Mouse (Mus musculus): ENCODE data around the gene H2al1i.
"Not testable (repeated sequence)": the region's sequence is repeated elsewhere in the genome, so short reads cannot be mapped to it uniquely, and the experiment has no call there.

H2al1i gene

DNA sequence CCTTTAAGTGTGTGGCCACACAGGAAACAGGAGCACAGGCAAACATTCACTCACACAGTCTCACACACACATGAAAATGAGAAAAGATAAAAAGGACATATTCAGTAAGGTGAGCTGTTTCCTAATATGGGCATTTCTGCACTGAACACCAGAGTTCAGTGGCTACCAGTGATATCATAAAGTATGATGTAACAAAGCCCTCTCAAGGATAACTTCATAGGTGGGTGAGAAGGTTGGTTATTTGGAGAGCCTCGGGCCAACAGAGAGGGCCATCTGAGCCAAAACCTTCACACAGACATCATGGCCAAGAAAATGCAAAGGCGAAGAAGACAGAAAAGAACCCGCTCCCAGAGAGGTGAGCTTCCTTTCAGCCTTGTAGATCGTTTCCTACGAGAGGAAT is at the start of gene H2al1i:
Gene H2al1i, plus strand, starts transcription at position 301 of the 400 bp plus-strand sequence.
- DNase-seq (ENCODE audit: low spot score in 2 of 2), result not testable (repeated sequence)

DNA sequence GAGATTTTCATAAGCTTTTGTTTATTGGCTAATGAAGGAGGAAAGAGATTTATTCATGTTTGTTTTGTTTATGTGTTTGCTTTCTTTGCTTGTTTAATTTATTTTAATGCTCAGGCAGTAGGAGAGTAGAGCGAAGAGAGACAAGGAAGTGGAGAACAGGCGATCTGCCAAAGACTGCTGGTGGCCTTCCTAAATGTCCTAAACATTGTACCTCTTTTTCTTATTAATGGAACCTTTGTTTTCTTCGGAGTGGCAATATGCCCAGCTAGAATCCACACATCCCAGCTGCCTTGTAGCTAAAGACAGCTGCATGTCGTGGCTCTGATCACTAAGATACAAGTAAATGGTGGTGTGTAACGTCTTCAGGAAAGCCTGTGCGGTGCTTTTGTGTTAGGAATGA is 47.4 kb upstream of the H2al1i start:
- DNase-seq (ENCODE audit: low spot score in 2 of 2), result no peak

DNA sequence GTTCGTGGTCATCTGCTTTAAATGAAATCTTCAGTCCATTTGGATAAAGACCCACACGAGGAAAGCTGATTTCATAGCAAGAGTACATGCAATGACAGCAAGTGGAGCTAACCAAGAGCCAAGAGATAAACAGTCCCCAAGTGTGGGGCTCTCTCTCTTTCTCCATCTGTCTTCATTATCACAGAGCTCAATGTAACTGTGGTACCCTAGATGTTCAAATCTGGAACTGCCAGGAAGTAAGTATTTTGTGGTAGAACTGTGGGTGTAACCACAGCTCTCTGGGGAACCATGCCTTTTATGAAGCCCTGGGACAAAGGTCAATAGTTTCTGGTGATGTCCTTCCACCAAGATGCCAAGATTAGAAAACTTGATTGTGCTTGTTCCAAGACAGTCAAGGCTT is 43.7 kb upstream of the H2al1i start:
- no peak for DNase-seq (ENCODE audit: low spot score in 2 of 2)

DNA sequence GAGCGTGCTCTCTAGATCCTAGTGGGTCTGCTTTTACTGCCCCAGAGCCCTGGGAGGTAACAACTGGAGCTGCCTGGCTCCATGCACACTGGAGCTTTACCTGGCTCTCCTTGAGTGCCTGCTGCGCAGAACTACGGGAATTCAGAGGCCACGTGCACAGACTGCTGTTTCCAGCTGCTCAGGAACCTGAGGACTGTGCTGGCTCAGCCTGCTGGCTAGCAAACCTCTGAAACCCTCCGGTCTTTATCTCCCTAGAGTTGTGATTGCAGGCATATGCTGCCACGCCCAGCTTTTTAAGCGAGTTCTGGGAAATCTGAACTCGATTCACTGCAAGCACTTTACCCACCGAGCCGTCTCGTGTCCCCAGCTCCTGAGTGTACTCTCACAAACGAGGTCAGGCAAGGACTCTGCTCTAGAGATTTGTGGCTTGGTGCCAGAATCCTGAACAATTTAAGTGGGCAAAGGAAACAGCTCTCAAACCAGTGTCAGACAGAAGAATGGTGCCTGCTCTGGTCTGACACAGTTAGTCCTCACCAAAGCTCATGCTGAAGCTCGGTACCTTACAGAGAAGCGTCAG is 36.1 kb upstream of the H2al1i start:
- DNase-seq (ENCODE audit: low spot score in 2 of 2), result no peak

DNA sequence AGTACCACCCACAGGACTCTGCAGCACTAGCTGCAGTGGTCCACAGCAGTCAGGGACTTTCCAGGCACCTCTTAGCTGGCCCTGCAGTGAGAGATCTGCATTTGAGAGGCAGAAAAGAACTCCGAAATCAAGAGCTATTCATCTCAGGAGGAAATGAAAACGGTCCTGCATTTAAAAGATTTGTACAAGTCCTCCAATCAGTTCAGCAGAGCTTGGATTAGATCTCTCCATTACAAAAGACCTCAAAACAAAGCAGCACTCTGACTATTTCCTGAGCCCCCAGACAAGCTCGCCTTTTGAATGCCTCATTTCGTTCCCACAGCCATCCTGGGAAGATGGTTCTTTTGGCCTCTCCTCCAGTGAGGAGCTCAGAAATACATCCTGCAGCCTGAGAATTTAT is 35.2 kb upstream of the H2al1i start:
- no peak for DNase-seq (ENCODE audit: low spot score in 2 of 2)

DNA sequence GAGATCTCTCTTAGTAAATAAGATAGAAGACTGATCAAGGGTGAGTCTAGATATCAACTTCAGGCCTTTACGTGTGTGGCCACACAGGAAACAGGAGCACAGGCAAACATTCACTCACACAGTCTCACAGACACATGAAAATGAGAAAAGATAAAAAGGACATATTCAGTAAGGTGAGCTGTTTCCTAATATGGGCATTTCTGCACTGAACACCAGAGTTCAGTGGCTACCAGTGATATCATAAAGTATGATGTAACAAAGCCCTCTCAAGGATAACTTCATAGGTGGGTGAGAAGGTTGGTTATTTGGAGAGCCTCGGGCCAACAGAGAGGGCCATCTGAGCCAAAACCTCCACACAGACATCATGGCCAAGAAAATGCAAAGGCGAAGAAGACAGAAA is 25.5 kb upstream of the H2al1i start, which contains the start of gene H2al1a:
Gene H2al1a, plus strand, starts transcription at position 301 of the 400 bp plus-strand sequence.
- DNase-seq (ENCODE audit: low spot score in 2 of 2), result not testable (repeated sequence)

DNA sequence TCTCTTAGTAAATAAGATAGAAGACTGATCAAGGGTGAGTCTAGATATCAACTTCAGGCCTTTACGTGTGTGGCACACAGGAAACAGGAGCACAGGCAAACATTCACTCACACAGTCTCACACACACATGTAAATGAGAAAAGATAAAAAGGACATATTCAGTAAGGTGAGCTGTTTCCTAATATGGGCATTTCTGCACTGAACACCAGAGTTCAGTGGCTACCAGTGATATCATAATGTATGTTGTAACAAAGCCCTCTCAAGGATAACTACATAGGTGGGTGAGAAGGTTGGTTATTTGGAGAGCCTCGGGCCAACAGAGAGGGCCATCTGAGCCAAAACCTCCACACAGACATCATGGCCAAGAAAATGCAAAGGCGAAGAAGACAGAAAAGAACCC is 22.3 kb upstream of the H2al1i start, which contains the start of gene H2al1b:
Gene H2al1b, plus strand, starts transcription at position 301 of the 400 bp plus-strand sequence.
- not testable (repeated sequence) for DNase-seq (ENCODE audit: low spot score in 2 of 2)

DNA sequence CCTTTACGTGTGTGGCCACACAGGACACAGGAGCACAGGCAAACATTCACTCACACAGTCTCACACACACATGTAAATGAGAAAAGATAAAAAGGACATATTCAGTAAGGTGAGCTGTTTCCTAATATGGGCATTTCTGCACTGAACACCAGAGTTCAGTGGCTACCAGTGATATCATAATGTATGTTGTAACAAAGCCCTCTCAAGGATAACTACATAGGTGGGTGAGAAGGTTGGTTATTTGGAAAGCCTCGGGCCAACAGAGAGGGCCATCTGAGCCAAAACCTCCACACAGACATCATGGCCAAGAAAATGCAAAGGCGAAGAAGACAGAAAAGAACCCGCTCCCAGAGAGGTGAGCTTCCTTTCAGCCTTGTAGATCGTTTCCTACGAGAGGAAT is 19.1 kb upstream of the H2al1i start, which contains the start of gene H2al1c:
Gene H2al1c, plus strand, starts transcription at position 301 of the 400 bp plus-strand sequence.
- not testable (repeated sequence) for DNase-seq (ENCODE audit: low spot score in 2 of 2)

DNA sequence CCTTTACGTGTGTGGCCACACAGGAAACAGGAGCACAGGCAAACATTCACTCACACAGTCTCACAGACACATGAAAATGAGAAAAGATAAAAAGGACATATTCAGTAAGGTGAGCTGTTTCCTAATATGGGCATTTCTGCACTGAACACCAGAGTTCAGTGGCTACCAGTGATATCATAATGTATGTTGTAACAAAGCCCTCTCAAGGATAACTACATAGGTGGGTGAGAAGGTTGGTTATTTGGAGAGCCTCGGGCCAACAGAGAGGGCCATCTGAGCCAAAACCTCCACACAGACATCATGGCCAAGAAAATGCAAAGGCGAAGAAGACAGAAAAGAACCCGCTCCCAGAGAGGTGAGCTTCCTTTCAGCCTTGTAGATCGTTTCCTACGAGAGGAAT is 15.9 kb upstream of the H2al1i start, which contains the start of gene H2al1d:
Gene H2al1d, plus strand, starts transcription at position 301 of the 400 bp plus-strand sequence.
- not testable (repeated sequence) for DNase-seq (ENCODE audit: low spot score in 2 of 2)

DNA sequence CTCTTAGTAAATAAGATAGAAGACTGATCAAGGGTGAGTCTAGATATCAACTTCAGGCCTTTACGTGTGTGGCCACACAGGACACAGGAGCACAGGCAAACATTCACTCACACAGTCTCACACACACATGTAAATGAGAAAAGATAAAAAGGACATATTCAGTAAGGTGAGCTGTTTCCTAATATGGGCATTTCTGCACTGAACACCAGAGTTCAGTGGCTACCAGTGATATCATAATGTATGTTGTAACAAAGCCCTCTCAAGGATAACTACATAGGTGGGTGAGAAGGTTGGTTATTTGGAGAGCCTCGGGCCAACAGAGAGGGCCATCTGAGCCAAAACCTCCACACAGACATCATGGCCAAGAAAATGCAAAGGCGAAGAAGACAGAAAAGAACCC is 12.8 kb upstream of the H2al1i start, which contains the start of gene H2al1e:
Gene H2al1e, plus strand, starts transcription at position 301 of the 400 bp plus-strand sequence.
- DNase-seq (ENCODE audit: low spot score in 2 of 2), result not testable (repeated sequence)

DNA sequence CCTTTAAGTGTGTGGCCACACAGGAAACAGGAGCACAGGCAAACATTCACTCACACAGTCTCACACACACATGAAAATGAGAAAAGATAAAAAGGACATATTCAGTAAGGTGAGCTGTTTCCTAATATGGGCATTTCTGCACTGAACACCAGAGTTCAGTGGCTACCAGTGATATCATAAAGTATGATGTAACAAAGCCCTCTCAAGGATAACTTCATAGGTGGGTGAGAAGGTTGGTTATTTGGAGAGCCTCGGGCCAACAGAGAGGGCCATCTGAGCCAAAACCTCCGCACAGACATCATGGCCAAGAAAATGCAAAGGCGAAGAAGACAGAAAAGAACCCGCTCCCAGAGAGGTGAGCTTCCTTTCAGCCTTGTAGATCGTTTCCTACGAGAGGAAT is 9.6 kb upstream of the H2al1i start, which contains the start of gene H2al1f:
Gene H2al1f, plus strand, starts transcription at position 301 of the 400 bp plus-strand sequence.
- DNase-seq (ENCODE audit: low spot score in 2 of 2), result not testable (repeated sequence)

DNA sequence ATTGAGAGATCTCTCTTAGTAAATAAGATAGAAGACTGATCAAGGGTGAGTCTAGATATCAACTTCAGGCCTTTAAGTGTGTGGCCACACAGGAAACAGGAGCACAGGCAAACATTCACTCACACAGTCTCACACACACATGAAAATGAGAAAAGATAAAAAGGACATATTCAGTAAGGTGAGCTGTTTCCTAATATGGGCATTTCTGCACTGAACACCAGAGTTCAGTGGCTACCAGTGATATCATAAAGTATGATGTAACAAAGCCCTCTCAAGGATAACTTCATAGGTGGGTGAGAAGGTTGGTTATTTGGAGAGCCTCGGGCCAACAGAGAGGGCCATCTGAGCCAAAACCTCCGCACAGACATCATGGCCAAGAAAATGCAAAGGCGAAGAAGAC is 6.5 kb upstream of the H2al1i start, which contains the start of gene H2al1g:
Gene H2al1g, plus strand, starts transcription at position 301 of the 400 bp plus-strand sequence.
- DNase-seq (ENCODE audit: low spot score in 2 of 2), result not testable (repeated sequence)

DNA sequence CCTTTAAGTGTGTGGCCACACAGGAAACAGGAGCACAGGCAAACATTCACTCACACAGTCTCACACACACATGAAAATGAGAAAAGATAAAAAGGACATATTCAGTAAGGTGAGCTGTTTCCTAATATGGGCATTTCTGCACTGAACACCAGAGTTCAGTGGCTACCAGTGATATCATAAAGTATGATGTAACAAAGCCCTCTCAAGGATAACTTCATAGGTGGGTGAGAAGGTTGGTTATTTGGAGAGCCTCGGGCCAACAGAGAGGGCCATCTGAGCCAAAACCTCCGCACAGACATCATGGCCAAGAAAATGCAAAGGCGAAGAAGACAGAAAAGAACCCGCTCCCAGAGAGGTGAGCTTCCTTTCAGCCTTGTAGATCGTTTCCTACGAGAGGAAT is 3.3 kb upstream of the H2al1i start, which contains the start of gene H2al1h:
Gene H2al1h, plus strand, starts transcription at position 301 of the 400 bp plus-strand sequence.
- not testable (repeated sequence) for DNase-seq (ENCODE audit: low spot score in 2 of 2)

DNA sequence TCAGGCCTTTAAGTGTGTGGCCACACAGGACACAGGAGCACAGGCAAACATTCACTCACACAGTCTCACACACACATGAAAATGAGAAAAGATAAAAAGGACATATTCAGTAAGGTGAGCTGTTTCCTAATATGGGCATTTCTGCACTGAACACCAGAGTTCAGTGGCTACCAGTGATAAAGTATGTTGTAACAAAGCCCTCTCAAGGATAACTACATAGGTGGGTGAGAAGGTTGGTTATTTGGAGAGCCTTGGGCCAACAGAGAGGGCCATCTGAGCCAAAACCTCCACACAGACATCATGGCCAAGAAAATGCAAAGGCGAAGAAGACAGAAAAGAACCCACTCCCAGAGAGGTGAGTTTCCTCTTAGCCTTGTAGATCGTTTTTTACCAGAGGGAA is 3.1 kb downstream of the H2al1i start, which contains the start of gene H2al1j:
Gene H2al1j, plus strand, starts transcription at position 301 of the 400 bp plus-strand sequence.
- not testable (repeated sequence) for DNase-seq (ENCODE audit: low spot score in 2 of 2)

DNA sequence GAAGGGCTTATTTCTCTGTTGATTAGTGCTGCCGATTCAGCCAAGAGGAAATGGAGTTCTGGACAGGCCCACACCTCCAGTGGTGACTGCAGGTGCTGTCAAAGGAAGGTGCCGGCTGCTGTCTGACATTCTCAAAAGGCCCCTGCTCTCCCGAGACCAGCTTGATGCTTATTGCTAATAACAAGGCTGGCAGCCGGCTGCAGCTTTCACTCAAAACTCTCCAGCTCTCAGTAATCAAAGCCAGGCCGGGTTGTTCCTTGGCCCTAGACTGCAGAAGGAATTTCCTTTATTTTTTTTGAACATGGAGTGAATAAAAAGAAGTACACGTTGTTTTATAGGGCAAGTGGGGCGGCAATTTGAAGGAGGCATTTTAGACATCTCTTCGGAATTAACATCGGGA is 21.3 kb downstream of the H2al1i start:
- no peak for DNase-seq (ENCODE audit: low spot score in 2 of 2)

DNA sequence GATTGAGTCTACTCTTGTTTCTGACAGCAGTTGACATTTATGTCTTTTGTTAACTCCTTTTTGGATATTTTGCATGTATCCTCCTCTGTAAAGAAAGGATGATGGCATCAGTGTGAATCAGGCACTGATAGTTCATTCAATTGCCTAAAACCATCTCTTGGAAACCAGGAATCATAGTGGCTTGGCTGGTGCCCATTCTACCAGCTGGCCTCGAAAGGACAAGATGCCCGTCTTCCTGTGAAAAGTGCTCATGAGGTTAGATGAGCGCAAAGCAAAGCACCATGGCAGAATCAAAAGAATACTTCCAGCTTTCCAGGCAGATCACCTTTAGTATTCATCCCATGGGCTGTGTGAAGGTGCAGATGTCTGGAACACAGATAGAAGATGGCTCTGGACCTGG is 22.3 kb downstream of the H2al1i start:
- DNase-seq (ENCODE audit: low spot score in 2 of 2), result no peak

DNA sequence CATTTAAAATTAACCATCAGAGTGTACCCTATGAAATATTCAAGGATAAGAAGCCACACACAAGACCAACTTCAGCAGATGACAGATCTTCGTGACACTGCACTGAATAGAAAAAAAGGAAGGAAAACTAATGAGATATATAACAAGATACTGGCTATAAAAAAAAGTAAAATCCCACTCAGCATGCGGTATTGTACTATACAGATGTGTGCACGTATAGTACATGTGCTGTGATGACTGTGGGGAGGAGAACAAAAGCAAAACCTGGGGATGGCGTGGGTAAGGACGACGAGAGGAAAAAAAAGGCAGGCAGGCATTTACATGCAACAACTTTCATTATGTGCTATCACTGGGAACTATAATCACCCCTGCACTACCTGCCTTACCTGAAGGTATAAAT is 36.4 kb downstream of the H2al1i start:
- DNase-seq (ENCODE audit: low spot score in 2 of 2), result no peak

DNA sequence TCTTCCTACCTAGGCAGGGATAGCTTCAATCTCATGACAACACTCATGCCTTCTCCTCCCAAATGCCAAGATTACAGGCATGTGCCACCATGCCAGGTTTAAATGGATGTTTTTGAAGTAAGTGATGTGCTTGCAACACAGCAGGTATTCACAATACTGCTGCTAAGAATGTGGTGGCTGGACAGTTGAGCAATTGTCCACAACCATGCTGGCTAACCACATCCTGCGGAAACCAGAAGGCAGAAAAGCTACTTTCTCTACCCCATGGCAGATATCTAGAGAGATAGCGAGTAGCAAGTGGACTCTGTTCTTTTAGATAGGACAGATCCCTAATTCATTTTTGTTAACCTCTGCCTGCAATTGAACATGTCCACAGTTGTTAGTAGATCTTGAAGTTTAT is 36.8 kb downstream of the H2al1i start:
- DNase-seq (ENCODE audit: low spot score in 2 of 2), result no peak

DNA sequence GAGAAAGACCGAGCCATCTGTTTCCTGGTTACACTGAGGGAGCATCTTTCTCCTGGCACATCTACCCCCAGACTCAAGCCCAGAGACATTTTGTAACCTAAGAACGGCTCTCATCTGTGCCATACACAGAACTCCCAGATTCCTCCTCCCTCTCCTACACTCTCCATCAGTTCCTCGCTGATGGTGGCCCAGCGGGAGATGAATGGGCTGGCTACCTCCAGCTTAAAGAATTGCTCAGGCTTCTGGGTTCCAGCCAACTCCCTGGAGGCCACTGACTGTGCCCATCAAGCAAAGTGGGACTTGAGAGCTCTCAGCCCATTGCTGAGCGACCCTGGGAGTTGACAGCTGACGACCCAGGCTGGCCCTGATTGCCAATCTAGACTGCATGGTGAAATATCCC is 39.4 kb downstream of the H2al1i start:
- DNase-seq (ENCODE audit: low spot score in 2 of 2), result no peak

DNA sequence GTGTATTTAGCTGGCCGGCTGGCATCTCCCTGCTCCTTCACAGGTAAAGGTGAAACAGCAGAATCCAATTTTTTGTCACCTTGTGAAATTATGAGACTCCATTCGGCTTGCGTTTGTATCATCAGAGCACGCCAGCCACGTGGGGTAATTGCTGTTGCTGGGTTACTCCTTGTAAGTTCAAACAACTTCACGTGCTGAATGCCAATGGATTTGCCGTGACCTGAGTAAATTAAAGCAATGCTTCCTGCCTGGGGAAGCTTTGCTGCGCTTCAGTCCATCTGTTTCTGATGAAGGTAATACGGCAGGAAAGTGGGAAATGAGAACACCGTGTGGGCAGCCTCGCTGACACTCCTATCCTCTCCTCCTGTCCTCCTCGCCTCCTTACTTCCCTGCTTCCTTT is 40.7 kb downstream of the H2al1i start:
- no peak for DNase-seq (ENCODE audit: low spot score in 2 of 2)

Data from urinary bladder, postnatal 36 days (tissue).